Mouse (Mus musculus): ENCODE results near the gene Cks1b.

DNA sequence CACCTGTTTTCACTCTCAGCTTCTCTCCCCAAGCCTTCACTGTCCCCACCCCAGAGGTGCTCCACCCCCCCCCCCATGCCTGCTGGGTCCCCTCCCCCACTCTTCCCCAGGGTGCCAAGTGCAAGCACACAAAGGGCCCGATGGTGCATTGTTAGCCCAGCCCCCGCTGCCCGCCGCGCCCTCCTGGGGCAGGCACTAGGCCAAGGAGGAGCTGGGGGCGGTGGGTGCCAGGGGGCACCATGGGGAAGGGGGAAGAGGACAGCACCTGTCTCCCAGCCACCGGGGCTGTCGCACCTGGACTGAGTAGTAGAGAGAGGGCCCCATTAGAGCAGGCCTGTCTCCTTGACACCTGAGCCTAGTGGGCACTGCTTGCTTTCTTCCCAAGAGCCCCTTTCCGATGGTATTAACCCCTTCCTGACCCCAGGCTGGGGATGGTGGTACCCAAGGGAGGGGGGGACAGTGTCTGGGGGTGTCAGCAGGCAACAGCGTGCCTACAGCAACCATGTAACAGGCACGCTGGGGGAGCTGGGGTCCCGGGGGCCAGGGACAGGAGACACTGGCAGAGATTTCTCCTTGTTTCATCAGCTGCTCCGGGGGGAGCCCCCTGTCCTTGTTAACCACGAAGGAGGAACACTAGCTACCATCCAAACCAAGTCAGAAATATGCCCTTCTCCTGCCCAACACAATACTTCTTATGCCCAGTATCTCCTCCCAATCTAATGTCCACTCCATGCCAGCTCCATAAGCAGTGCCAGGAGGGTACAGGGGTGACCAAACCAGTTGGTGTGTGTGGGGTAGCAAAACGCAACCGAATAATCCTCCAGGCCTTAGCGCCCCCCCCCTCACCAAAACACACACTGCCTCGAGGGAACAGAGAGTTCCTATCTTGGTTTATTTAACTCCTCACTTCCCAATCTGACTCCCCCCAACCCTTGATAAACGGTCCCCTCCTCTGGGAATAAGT is 27.2 kb downstream of the Cks1b start:
- TF ChIP-seq CTCF (IDR thresholded peaks at IDR 0.05; ENCODE audit: control insufficient read depth, insufficient read depth, insufficient replicate concordance, low read depth, low read length): no peak
- no peak for TF ChIP-seq POLR2A (IDR thresholded peaks at IDR 0.05; ENCODE audit: control insufficient read depth, low read depth, low read length)

Measured in testis, adult 2 months (tissue).